Mouse (Mus musculus) cerebellum, adult 2 months (tissue): ENCODE results near the gene Pdxk.

Experiments
- CTCF ChIP-seq: fragments of 200-500 bp; IDR thresholded peaks from 2 replicates; pipeline ENCODE4 v1.5.1; 2011; ENCODE audit warnings: low read depth, mild to moderate bottlenecking, control low read depth, low read length, moderate library complexity, borderline replicate concordance; ENCODE audit not compliant: insufficient read depth
- POLR2A ChIP-seq: fragments of 200-500 bp; IDR thresholded peaks from 2 replicates; pipeline ENCODE4 v1.6.1; 2011; ENCODE audit warnings: low read length, control low read depth, borderline replicate concordance; ENCODE audit not compliant: insufficient read depth

GRCm38 (mm10) chr10:78429776-78430175, 35.0 kb downstream of the Pdxk start:
- TF ChIP-seq CTCF = no peak
- TF ChIP-seq POLR2A = no peak
